ENCODE assay signal across 24 mouse cellular contexts in the genomic region with DNA sequence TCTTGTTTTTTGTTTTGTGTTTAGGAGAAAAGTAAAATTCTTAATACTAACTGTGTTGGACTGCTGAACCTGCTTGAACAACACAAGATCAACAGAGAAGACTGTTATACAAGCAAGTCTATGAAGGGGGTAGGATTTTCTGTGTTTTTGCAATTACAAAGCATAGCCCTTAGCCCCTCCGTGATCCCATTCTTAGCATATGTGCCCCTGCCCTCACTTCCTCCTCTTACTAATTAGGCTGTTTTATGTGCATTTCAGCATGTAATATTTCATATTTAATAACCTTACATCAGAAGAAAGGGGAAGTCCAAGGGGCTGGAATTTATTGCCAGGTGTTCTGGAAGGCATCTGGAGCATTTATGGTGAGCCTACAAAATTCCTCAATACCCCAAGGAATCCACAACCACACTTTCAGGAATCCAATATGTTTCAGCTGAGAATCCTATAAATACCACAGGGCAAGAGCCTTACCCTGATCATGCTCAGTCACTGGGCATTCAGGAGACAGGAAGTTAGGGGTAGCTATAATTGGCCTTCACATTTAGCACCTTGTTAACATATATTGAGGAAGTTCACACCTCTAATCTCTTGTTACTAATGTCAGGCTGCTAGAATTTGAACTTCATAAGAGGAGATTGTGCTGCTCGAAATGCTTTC.
A peak's percentile ranks its signal among the peaks of the same experiment; 100 is the strongest.
DNase-seq lines count a peak whose midpoint lies in the region; ATAC-seq lines count a peak whose summit lies in the region.
"Had no signal": no experiment of that assay in that cellular context is flagged by ENCODE, and none has a peak within 500 bp of the region (broad histone marks: within the 10 kb centered on the region; RNA-seq: fewer than 3 reads in every experiment).

No protein-coding gene starts in this region.

- H3K4me2 ChIP-seq in limb, embryonic 15.5 days = no peak overlapping the region
- H3K4me2 ChIP-seq: hindbrain, embryonic 15.5 days; liver, embryonic 13.5 days; lung, embryonic 14.5 days; midbrain, embryonic 11.5 days; neural tube, embryonic 12.5 days had no signal

- WGBS in limb, embryonic 15.5 days = 14% methylated on average over 2 of the region's 2 CpGs

- no peaks in the 10 kb centered on the region for H3K27me3 ChIP-seq in limb, embryonic 15.5 days
- H3K27me3 ChIP-seq: hindbrain, embryonic 15.5 days; liver, embryonic 13.5 days; neural tube, embryonic 12.5 days had no signal

- H3K9ac ChIP-seq in limb, embryonic 15.5 days = no peak overlapping the region
- H3K9ac ChIP-seq: hindbrain, embryonic 15.5 days; liver, embryonic 13.5 days; lung, embryonic 14.5 days; neural tube, embryonic 12.5 days had no signal

- intact Hi-C loops in left cerebral cortex, postnatal 36 days (cut with DNase I) = no loop called here

- H3K36me3 ChIP-seq in limb, embryonic 15.5 days = no peaks in the 10 kb centered on the region
- H3K36me3 ChIP-seq: hindbrain, embryonic 15.5 days; liver, embryonic 13.5 days; neural tube, embryonic 12.5 days had no signal

- H3K27ac ChIP-seq in limb, embryonic 15.5 days = no peak overlapping the region
- H3K27ac ChIP-seq: hindbrain, embryonic 15.5 days; kidney, postnatal 0 days; layer of hippocampus, adult 2 months; liver, embryonic 13.5 days; neural tube, embryonic 12.5 days had no signal

- H3K9me3 ChIP-seq in limb, embryonic 15.5 days = no peaks in the 10 kb centered on the region
- H3K9me3 ChIP-seq: hindbrain, embryonic 15.5 days; liver, embryonic 13.5 days; neural tube, embryonic 12.5 days had no signal

- H3K4me1 ChIP-seq in limb, embryonic 15.5 days = peaks cover 7% of the 10 kb centered on the region; the same call in 1 of the 2 replicates
- H3K4me1 ChIP-seq: hindbrain, embryonic 15.5 days; liver, embryonic 13.5 days; neural tube, embryonic 12.5 days had no signal

- no peak overlapping the region for H3K4me3 ChIP-seq in limb, embryonic 15.5 days
- H3K4me3 ChIP-seq: hindbrain, embryonic 15.5 days; layer of hippocampus, adult 2 months; liver, embryonic 13.5 days; neural tube, embryonic 12.5 days had no signal

- peak; percentile 12 for DNase-seq in embryo, embryonic 10 days (ENCODE audit: low spot score)
- no peak for DNase-seq in embryo, embryonic 9.5 days (ENCODE audit: extremely low spot score)
- DNase-seq in Muller cell, postnatal 12 days (ENCODE audit: inconsistent ontology term) = peak; percentile 25
- DNase-seq in hindlimb bud, embryonic 11.5 days (ENCODE audit: extremely low spot score, low read depth, low spot score) = peak; percentile 69
- DNase-seq in cerebellum, adult 11 months = no peak
- no peak for DNase-seq in cerebellum, postnatal 10 days
- DNase-seq in left cerebral cortex, postnatal 36 days (ENCODE audit: low spot score in 2 of 2) = no peak
- DNase-seq: adrenal gland, postnatal 14 days; gastrocnemius, postnatal 10 days; heart, adult 11 months; heart, postnatal 4 days; kidney, adult 11 months; layer of hippocampus, postnatal 36 days; liver, embryonic 13.5 days; lung, embryonic 14.5 days; lung, postnatal 36 days; thymus, postnatal 14 days had no signal

- peak; percentile 52; the same call in 1 of the 2 replicates for ATAC-seq in limb, embryonic 15.5 days (ENCODE audit: insufficient number of reproducible peaks, low FRiP score, low TSS enrichment, low read depth)
- ATAC-seq: CD4-positive, CD25-positive, alpha-beta regulatory T cell, adult 4 months had no signal

Comparison
In these comparisons a context has a peak if more than half of its experiments do, and no peak if none do; other contexts are left out.
1. DNase-seq: peak in embryo, embryonic 10 days (single experiment), Muller cell, postnatal 12 days (single experiment) and hindlimb bud, embryonic 11.5 days (single experiment); none in embryo, embryonic 9.5 days (single experiment), cerebellum, adult 11 months (single experiment), cerebellum, postnatal 10 days (0 of 2) and left cerebral cortex, postnatal 36 days (0 of 2).